Mouse (Mus musculus) myocyte (in vitro differentiated cells): Measurements from ENCODE around the gene Crtc2. TPM values are rescaled to one million over a fixed set of nuclear protein-coding genes. Genes with fewer than 3 reads are reported as not detected.

ENCODE experiments used
- H3K27me3 ChIP-seq: one replicate; pipeline ENCODE4 v1.6.1; 2011; ENCODE audit not compliant: control insufficient read depth, insufficient read depth, insufficient read length
- H3K36me3 ChIP-seq: one replicate; pipeline ENCODE4 v1.6.1; 2011; ENCODE audit not compliant: control insufficient read depth, insufficient read depth
- H3K4me2 ChIP-seq: one replicate; pipeline ENCODE4 v1.6.1; 2011; ENCODE audit warnings: low read depth, control low read depth
- H3K4me3 ChIP-seq: one replicate; pipeline ENCODE4 v1.5.1; 2011; ENCODE audit warnings: mild to moderate bottlenecking, control low read depth, moderate library complexity
- H3K79me2 ChIP-seq: one replicate; pipeline ENCODE4 v1.6.1; 2011; ENCODE audit not compliant: control insufficient read depth, insufficient read depth
- H3ac ChIP-seq: one replicate; pipeline ENCODE4 v1.6.1; 2011; ENCODE audit not compliant: control insufficient read depth, insufficient read length
- CEBPB ChIP-seq: IDR thresholded peaks from 2 replicates; pipeline ENCODE4 v1.6.1; 2011; ENCODE audit warnings: mild to moderate bottlenecking, moderate library complexity; ENCODE audit not compliant: poor library complexity, insufficient read depth, severe bottlenecking
- E2F4 ChIP-seq: IDR thresholded peaks from one replicate; pipeline ENCODE4 v1.6.1; 2011; ENCODE audit warnings: mild to moderate bottlenecking, control low read depth, moderate library complexity; ENCODE audit not compliant: insufficient read depth
- MAX ChIP-seq: IDR thresholded peaks from one replicate; pipeline ENCODE4 v1.6.1; 2011; ENCODE audit warnings: low read depth, mild to moderate bottlenecking, control low read depth
- MYOD1 ChIP-seq, 3 experiments: IDR thresholded peaks; one replicate each; pipeline ENCODE4 v1.6.1; 2011; ENCODE audit warnings: control low read depth in 2 of 3, low read depth in 2 of 3, mild to moderate bottlenecking in 2 of 3, moderate library complexity in 1 of 3; ENCODE audit not compliant: insufficient read length in 2 of 3, control insufficient read depth in 1 of 3
- MYOG ChIP-seq, 3 experiments: IDR thresholded peaks; one replicate each; pipeline ENCODE4 v1.6.1; 2011; ENCODE audit warnings: control low read depth in 2 of 3, low read depth in 2 of 3, mild to moderate bottlenecking in 2 of 3; ENCODE audit not compliant: insufficient read length in 2 of 3, control insufficient read depth in 1 of 3, insufficient read depth in 1 of 3
- POLR2A ChIP-seq: IDR thresholded peaks from one replicate; pipeline ENCODE4 v1.6.1; 2011; ENCODE audit warnings: low read depth, mild to moderate bottlenecking, control low read depth, moderate library complexity; ENCODE audit not compliant: insufficient read length
- POLR2AphosphoS2 ChIP-seq: IDR thresholded peaks from one replicate; pipeline ENCODE4 v1.6.1; 2011; ENCODE audit warnings: low read depth, control low read depth; ENCODE audit not compliant: insufficient read length
- REST ChIP-seq: IDR thresholded peaks from one replicate; pipeline ENCODE4 v1.6.1; 2011; ENCODE audit warnings: mild to moderate bottlenecking, control low read depth, moderate library complexity; ENCODE audit not compliant: insufficient read depth, insufficient read length
- SRF ChIP-seq: IDR thresholded peaks from one replicate; pipeline ENCODE4 v1.6.1; 2011; ENCODE audit warnings: low read depth; ENCODE audit not compliant: control insufficient read depth, insufficient read length
- TCF12 ChIP-seq: IDR thresholded peaks from one replicate; pipeline ENCODE4 v1.6.1; 2011; ENCODE audit warnings: mild to moderate bottlenecking, control low read depth; ENCODE audit not compliant: poor library complexity, insufficient read depth, severe bottlenecking
- TCF3 ChIP-seq: IDR thresholded peaks from one replicate; pipeline ENCODE4 v1.6.1; 2011; ENCODE audit warnings: low read depth, control low read depth; ENCODE audit not compliant: insufficient read length
- USF1 ChIP-seq: IDR thresholded peaks from one replicate; pipeline ENCODE4 v1.6.1; 2011; ENCODE audit warnings: low read depth, mild to moderate bottlenecking, control low read depth, moderate library complexity
- polyA plus RNA-seq: library from polyadenylated mRNA; unstranded; fragments of >200 nt; fragmentation: generic; extraction: Trizol; gene quantifications from one replicate; pipeline ENCODE4 v1.2.1, GENCODE M21; 2012; ENCODE audit warnings: missing spikeins

Crtc2 gene
- polyA plus RNA-seq, 1 experiment, result 19.9 TPM

DNA sequence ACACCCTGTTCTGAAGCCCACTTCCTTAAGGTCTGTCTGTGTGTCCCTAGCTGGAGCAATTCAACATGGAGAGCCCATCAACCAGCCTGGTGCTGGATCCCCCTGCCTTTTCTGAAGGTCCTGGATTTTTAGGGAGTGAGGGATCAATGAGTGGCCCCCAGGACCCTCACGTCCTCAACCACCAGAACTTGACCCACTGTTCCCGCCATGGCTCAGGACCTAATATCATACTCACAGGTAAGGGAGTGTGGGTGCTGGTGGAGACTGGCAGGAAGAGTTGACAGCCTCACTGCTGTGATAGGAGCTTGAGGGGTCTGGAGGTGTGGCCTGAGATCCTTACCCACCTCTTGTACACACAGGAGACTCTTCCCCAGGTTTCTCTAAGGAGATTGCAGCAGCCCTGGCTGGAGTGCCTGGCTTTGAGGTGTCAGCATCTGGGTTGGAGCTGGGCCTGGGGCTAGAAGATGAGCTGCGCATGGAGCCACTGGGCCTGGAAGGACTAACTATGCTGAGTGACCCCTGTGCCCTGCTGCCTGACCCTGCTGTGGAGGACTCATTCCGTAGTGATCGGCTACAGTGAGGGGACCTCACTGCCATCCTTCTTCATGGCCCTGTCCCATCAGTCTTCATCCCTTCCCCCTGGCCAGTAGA is 9.3 kb downstream of the Crtc2 start:
- peaks cover 26% of the 10 kb centered on the region for H3K36me3 ChIP-seq
- no peak overlapping the region for H3ac ChIP-seq
- no peak for TF ChIP-seq TCF3
- TF ChIP-seq E2F4, result no peak
- TF ChIP-seq REST, result no peak
- no peak for TF ChIP-seq POLR2AphosphoS2
- TF ChIP-seq CEBPB, result no peak
- TF ChIP-seq MAX, result no peak
- TF ChIP-seq POLR2A, result no peak
- no peak for TF ChIP-seq MYOG (IDR thresholded peaks at IDR 0.05; ENCODE audit: control insufficient read depth in 1 of 3, insufficient read depth in 1 of 3, insufficient read length in 2 of 3, low read depth in 2 of 3)
- no peak for TF ChIP-seq USF1
- TF ChIP-seq TCF12, result no peak
- TF ChIP-seq MYOD1 (IDR thresholded peaks at IDR 0.05; ENCODE audit: control insufficient read depth in 1 of 3, insufficient read length in 2 of 3, low read depth in 2 of 3), result no peak
- TF ChIP-seq SRF, result no peak

DNA sequence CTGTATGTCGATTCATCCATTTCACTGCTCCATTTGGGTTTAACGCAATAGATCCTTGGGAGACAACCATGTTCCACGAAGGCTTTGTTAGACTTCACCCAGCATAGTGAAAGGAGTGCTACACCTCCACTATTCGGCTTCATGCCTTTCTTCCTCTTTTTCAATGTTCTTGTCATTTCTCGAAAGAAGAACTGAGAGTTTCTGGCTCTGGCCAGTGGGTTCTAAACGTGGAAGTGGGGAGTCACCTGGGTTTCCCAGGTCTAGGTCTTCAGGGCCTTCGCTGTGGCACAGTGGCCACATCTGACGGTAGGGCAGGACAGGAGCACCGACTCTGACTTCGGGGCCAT is 10.7 kb downstream of the Crtc2 start:
- TF ChIP-seq TCF3 (no peak), CEBPB (no peak), TCF12 (no peak), POLR2A (no peak), MYOD1 (IDR thresholded peaks at IDR 0.05; ENCODE audit: control insufficient read depth in 1 of 3, insufficient read length in 2 of 3, low read depth in 2 of 3) (no peak), POLR2AphosphoS2 (no peak), MYOG (IDR thresholded peaks at IDR 0.05; ENCODE audit: control insufficient read depth in 1 of 3, insufficient read depth in 1 of 3, insufficient read length in 2 of 3, low read depth in 2 of 3) (no peak), REST (no peak), E2F4 (no peak), USF1 (no peak), SRF (no peak), MAX (no peak)
- Histone ChIP-seq H3K4me2 (peak overlapping the region; percentile 53), H3K4me3 (peak overlapping the region; percentile 55), H3K27me3 (no peaks in the 10 kb centered on the region), H3K79me2 (no peaks in the 10 kb centered on the region), H3ac (peak overlapping the region; percentile 82), H3K36me3 (peaks cover 16% of the 10 kb centered on the region)

More for the DNA sequence above, 9.3 kb downstream of the Crtc2 start:
- peaks cover 1% of the 10 kb centered on the region for H3K79me2 ChIP-seq
- H3K4me3 ChIP-seq, result no peak overlapping the region
- no peak overlapping the region for H3K4me2 ChIP-seq
- H3K27me3 ChIP-seq, result no peaks in the 10 kb centered on the region

DNA sequence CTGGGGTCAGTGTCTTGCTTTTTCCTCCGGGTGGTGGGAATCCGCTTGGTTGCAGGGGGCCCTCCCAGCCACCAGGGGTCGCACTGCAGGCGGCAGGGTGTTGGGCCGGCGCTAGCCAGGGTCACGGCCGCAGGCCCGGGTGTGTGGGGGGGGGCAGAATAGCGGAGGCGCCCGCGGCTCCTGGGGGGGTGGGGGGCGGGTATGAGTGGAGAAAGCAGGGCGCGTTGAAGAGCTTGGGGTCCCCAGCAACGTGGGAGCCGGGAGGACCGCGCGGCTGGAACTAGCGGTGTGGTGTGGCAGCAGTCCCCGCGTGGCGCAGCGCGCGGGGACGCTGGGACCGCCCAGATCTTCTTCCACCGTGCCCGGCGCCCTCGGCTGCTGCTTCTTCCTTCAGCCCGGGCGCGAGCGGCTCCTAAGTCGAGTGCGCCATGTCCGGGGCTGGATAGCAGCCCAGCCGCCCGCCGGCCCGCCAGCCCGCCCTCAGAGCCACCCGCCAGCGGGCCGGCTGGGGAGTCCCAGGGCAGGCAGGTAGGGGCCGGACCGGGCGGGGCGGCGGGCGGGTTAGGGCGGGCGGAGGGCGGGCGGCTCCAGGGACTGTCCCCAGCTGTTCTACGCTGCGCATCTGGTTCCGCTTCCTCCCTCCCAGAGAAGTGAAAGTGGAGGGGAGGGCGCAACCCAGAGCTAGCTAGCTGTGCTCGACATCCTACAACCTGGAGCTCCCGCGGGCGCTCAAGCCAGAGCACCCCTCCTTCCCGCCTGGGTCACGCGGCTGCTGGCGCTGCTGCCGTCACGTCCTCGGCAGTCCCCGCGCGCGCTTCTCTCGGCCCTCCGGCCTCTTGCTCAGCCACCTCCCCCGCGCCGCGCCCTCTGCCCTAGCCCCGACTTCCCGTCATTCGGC is 11.3 kb downstream of the Crtc2 start, which contains the start of gene Dennd4b:
Gene Dennd4b (plus strand): TSS at position 152 of the 898 bp plus-strand sequence.
- Histone ChIP-seq H3ac (peak within 1 kb of the TSS; percentile 82), H3K4me2 (peak within 1 kb of the TSS; percentile 89), H3K79me2 (no peaks in the 10 kb centered on the region), H3K36me3 (peaks cover 10% of the 10 kb centered on the region), H3K27me3 (no peaks in the 10 kb centered on the region), H3K4me3 (peak within 1 kb of the TSS; percentile 55)
- peak; percentile 74 for TF ChIP-seq POLR2A
- TF ChIP-seq E2F4, result no peak
- TF ChIP-seq MYOD1 (IDR thresholded peaks at IDR 0.05; ENCODE audit: control insufficient read depth in 1 of 3, insufficient read length in 2 of 3, low read depth in 2 of 3), result peak in 2 of 3 experiments; percentile 43 to 53
- peak in 1 of 3 experiments; percentile 54 for TF ChIP-seq MYOG (IDR thresholded peaks at IDR 0.05; ENCODE audit: control insufficient read depth in 1 of 3, insufficient read depth in 1 of 3, insufficient read length in 2 of 3, low read depth in 2 of 3)

DNA sequence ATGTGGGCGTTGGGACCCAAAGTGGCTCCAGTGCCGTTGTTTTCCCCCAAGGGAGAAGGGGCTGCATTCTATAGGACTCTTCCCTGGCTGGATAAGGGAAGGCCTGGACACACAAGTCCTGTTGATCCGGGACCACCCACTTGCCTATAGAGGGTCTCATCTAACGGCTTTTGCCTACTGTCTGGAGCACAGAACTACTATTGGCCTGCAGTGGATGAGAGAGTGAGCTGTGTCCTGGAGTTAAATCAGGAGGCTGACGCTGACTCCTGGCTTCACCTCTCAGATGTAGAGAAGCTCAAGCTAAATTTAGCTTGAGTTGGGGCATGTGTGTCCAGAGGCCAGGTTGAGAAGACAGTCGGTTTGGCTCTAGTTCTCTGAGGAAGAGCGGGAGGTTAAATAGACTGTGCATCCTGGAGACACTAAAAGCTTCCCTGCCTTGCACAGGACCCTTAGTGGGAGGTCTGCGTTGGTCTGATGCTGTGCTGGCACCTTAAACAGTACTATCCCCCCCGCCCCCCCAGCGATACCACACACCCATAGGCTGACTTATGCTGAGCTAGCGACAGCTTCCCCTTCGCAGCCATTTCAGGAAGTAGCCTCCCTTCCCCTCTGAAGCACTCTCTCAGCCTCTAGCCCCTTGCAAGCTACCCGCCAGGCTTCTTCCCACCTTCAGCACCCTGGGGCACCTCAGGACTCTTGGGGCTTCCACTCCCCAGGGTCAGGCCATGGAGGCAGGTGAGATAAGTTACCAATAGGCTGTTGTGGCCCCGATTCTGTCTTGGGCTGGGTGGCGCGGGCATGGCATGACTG is 12.2 kb downstream of the Crtc2 start:
- Histone ChIP-seq H3K79me2 (no peaks in the 10 kb centered on the region), H3K4me2 (peak overlapping the region; percentile 89), H3K4me3 (peak overlapping the region; percentile 55), H3K27me3 (no peaks in the 10 kb centered on the region), H3K36me3 (peaks cover 8% of the 10 kb centered on the region), H3ac (peak overlapping the region; percentile 82)
- TF ChIP-seq POLR2AphosphoS2 (no peak), POLR2A (no peak), REST (no peak), MAX (no peak), E2F4 (no peak), MYOD1 (IDR thresholded peaks at IDR 0.05; ENCODE audit: control insufficient read depth in 1 of 3, insufficient read length in 2 of 3, low read depth in 2 of 3) (no peak), TCF3 (no peak), TCF12 (no peak), SRF (no peak), USF1 (no peak), MYOG (IDR thresholded peaks at IDR 0.05; ENCODE audit: control insufficient read depth in 1 of 3, insufficient read depth in 1 of 3, insufficient read length in 2 of 3, low read depth in 2 of 3) (no peak), CEBPB (no peak)
